Mouse (Mus musculus) liver, adult (tissue): ENCODE results near the gene Cobl.

Experiments
- GATA4 ChIP-seq: IDR thresholded peaks from 2 replicates; pipeline ENCODE4 v1.6.1; 2014; ENCODE audit warnings: mild to moderate bottlenecking, low read length; ENCODE audit not compliant: insufficient replicate concordance

Gene Cobl

GRCm38 (mm10) chr11:12234126-12234525, 230.6 kb downstream of the Cobl start:
- no peak for TF ChIP-seq GATA4

GRCm38 (mm10) chr11:12232743-12233125, 232.0 kb downstream of the Cobl start:
- TF ChIP-seq GATA4 = no peak

- no peak for TF ChIP-seq GATA4
These were observed 232.6 kb downstream of the Cobl start for GRCm38 (mm10) chr11:12232041-12232742.

GRCm38 (mm10) chr11:12231481-12232035, 233.2 kb downstream of the Cobl start:
- no peak for TF ChIP-seq GATA4

- TF ChIP-seq GATA4 = no peak
These were observed 235.3 kb downstream of the Cobl start for GRCm38 (mm10) chr11:12229411-12229810.

GRCm38 (mm10) chr11:12227343-12227742, 237.4 kb downstream of the Cobl start:
- no peak for TF ChIP-seq GATA4

- no peak for TF ChIP-seq GATA4
These were observed 244.9 kb downstream of the Cobl start for GRCm38 (mm10) chr11:12219594-12220530.

- no peak for TF ChIP-seq GATA4
These were observed 247.9 kb downstream of the Cobl start for GRCm38 (mm10) chr11:12216897-12217296.

GRCm38 (mm10) chr11:12215582-12215981, 249.2 kb downstream of the Cobl start:
- TF ChIP-seq GATA4 = no peak

- TF ChIP-seq GATA4 = no peak
These were observed 256.2 kb downstream of the Cobl start for GRCm38 (mm10) chr11:12208574-12208973.

GRCm38 (mm10) chr11:12205201-12206161, 259.3 kb downstream of the Cobl start:
- no peak for TF ChIP-seq GATA4

- no peak for TF ChIP-seq GATA4
These were observed 265.3 kb downstream of the Cobl start for GRCm38 (mm10) chr11:12199441-12199840.

GRCm38 (mm10) chr11:12198700-12199349, 265.9 kb downstream of the Cobl start:
- TF ChIP-seq GATA4 = no peak

GRCm38 (mm10) chr11:12198017-12198416, 266.7 kb downstream of the Cobl start:
- no peak for TF ChIP-seq GATA4
